Mouse (Mus musculus): ENCODE data around the gene Fam221a.
"Not testable (repeated sequence)": the region's sequence is repeated elsewhere in the genome, so short reads cannot be mapped to it uniquely, and the experiment has no call there.

The Fam221a gene

GRCm38 (mm10) chr6:49394276-49394675, 26.7 kb downstream of the Fam221a start:
- DNase-seq: no peak

- DNase-seq: peak; percentile 32 to 46
Measured at GRCm38 (mm10) chr6:49395316-49395715, 27.8 kb downstream of the Fam221a start, which contains the start of gene Stk31. Stk31 (plus strand) TSS chr6:49395604.

GRCm38 (mm10) chr6:49397466-49397865, 29.9 kb downstream of the Fam221a start:
- DNase-seq: peak; percentile 56 to 64

- no peak for DNase-seq
Measured at GRCm38 (mm10) chr6:49398365-49398764, 30.8 kb downstream of the Fam221a start.

GRCm38 (mm10) chr6:49410830-49411229, 43.3 kb downstream of the Fam221a start:
- no peak for DNase-seq

GRCm38 (mm10) chr6:49412967-49413366, 45.4 kb downstream of the Fam221a start:
- not testable (repeated sequence) for DNase-seq

- no peak for DNase-seq
Measured at GRCm38 (mm10) chr6:49415971-49416370, 48.4 kb downstream of the Fam221a start.

GRCm38 (mm10) chr6:49437306-49437705, 69.8 kb downstream of the Fam221a start:
- no peak for DNase-seq

All from kidney, postnatal 4 days (tissue).